Mouse (Mus musculus) forebrain, embryonic 14.5 days (tissue): Measurements from ENCODE around the gene Olfr1106. TPM values are rescaled to one million over a fixed set of nuclear protein-coding genes. Genes with fewer than 3 reads are reported as not detected.

Experiments
- ATAC-seq: fragments of 200-750 bp; cut with Nextera tagmentation; 2 replicates; pipeline ENCODE4 v1.8.0; 2017; ENCODE audit warnings: mild to moderate bottlenecking, moderate library complexity
- DNase-seq: peaks from one replicate; pipeline ENCODE4 v3.0.0-alpha.2; 2015; ENCODE audit warnings: low spot score
- H3K27ac ChIP-seq: fragments of 300-500 bp; sonication (generic); 2 replicates; pipeline ENCODE4 v1.5.1; 2014; ENCODE audit warnings: low read depth, mild to moderate bottlenecking, control low read depth, low read length, moderate library complexity
- H3K27me3 ChIP-seq: fragments of 300-500 bp; sonication (generic); replicated peaks from 2 replicates; pipeline ENCODE4 v1.6.1; 2014; ENCODE audit warnings: low read length, control low read depth, mixed read lengths; ENCODE audit not compliant: control insufficient read depth, insufficient read depth
- H3K36me3 ChIP-seq: fragments of 300-500 bp; sonication (generic); 2 replicates; pipeline ENCODE4 v1.6.1; 2014; ENCODE audit warnings: low read length, control low read depth; ENCODE audit not compliant: control insufficient read depth, insufficient read depth
- H3K4me1 ChIP-seq: fragments of 300-500 bp; sonication (generic); 2 replicates; pipeline ENCODE4 v1.6.1; 2014; ENCODE audit warnings: antibody characterized with exemption, low read length, control low read depth; ENCODE audit not compliant: control insufficient read depth, insufficient read depth
- H3K4me2 ChIP-seq: fragments of 300-500 bp; sonication (generic); 2 replicates; pipeline ENCODE4 v1.6.1; 2014; ENCODE audit warnings: mild to moderate bottlenecking, control low read depth, low read length
- H3K4me3 ChIP-seq: fragments of 300-500 bp; sonication (generic); 2 replicates; pipeline ENCODE4 v1.5.1; 2014; ENCODE audit warnings: low read depth, low read length, control low read depth
- H3K9ac ChIP-seq: fragments of 300-500 bp; sonication (generic); 2 replicates; pipeline ENCODE4 v1.6.1; 2014; ENCODE audit warnings: mild to moderate bottlenecking, low read length, control low read depth, moderate library complexity
- H3K9me3 ChIP-seq: fragments of 300-500 bp; sonication (generic); replicated peaks from 2 replicates; pipeline ENCODE4 v1.6.1; 2016; ENCODE audit warnings: low read length, control low read depth, mixed read lengths; ENCODE audit not compliant: control insufficient read depth
- WGBS: fragments of 180-500 bp; shearing (Covaris S2); extraction: QIAGEN DNeasy Blood & Tissue Kit; methylation state at CpG from one replicate; pipeline ENCODE4 v1.1.7; 2014; 5-methylcytosine and 5-hydroxymethylcytosine counted together
- polyA plus RNA-seq: library from polyadenylated mRNA; unstranded; fragments of >200 nt; fragmentation: Nextera tagmentation; extraction: Ambion mirVana; gene quantifications from 2 replicates; pipeline ENCODE4 v1.2.1, GENCODE M21; 2014

The Olfr1106 gene
- not detected in 2 replicates for polyA plus RNA-seq

DNA sequence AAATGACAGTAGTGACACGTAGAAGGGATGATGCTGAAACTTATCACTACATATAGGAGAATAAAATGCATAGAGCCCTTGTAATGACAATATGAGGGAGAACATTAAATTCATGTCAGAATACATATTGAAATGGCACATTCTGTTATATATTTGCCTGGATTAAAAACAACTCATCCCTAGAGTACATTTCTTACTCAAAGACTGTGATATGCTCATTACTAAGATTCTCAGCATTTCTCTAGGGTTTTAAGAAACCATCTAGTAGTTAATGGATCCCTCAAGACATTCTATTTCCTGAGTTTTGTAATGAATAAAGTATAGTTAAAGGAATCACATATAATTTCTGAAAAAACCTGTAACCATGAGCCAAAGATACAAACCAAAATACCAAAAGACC, at the start of gene Olfr1106:
Gene Olfr1106, minus strand, starts transcription at position 101 of the 400 bp plus-strand sequence.
- no peak within 1 kb of the TSS for H3K4me3 ChIP-seq
- no peaks in the 10 kb centered on the region for H3K27me3 ChIP-seq
- ATAC-seq: no peak
- H3K4me2 ChIP-seq: no peak within 1 kb of the TSS
- no peak within 1 kb of the TSS for H3K9ac ChIP-seq
- no peak within 1 kb of the TSS for H3K27ac ChIP-seq
- 86% methylated on average over 1 of the region's 1 CpGs for WGBS
- no peaks in the 10 kb centered on the region for H3K36me3 ChIP-seq
- DNase-seq: no peak
- no peaks in the 10 kb centered on the region for H3K4me1 ChIP-seq
- no peaks in the 10 kb centered on the region for H3K9me3 ChIP-seq

DNA sequence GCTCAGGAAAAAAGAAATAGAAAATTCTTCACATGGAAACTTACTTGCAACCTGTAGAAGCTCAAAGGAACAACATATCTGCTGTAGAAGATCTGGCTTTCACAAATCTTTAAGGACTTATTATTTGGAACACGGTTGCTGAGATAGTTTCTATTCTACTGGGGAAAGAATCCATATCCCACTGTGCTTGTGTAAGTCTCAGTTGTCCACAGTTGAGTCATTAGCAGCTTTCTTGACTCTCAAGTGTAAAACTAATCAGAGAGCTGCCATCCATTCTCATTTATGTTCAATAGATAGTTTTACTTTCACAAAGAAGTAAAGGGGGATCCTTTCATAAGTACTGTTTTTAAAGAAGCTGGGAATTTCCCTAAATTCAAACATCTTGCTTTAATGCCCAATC, 43.8 kb upstream of the Olfr1106 start, which contains the start of gene Olfr1109:
Gene Olfr1109, minus strand, starts transcription at position 101 of the 400 bp plus-strand sequence.
- Histone ChIP-seq H3K9me3 (no peaks in the 10 kb centered on the region), H3K4me1 (no peaks in the 10 kb centered on the region), H3K27ac (no peak within 1 kb of the TSS), H3K4me2 (no peak within 1 kb of the TSS), H3K36me3 (no peaks in the 10 kb centered on the region), H3K27me3 (no peaks in the 10 kb centered on the region), H3K4me3 (no peak within 1 kb of the TSS), H3K9ac (no peak within 1 kb of the TSS)
- DNase-seq: no peak
- no peak for ATAC-seq
- WGBS: 29% methylated on average over 1 of the region's 1 CpGs

DNA sequence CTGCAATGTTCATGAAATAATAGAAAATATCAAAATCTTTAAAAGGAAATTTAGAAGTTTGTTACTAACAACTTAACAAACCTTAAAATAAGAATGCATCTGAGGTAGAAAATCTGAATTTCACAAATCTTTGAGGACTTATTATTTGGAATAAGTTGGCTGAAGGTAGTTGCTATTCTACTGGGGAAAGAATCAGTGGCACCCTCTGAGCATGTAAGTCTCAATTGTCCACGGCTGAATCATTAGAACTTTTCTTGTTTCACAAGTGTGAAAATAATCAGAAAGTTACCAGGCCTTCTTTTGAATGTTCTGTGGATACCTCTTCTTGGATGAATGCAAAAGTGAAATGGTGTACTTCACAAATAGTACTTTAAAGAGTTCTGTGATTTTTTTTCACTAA, 23.6 kb upstream of the Olfr1106 start, which contains the start of gene Olfr1107:
Gene Olfr1107, minus strand, starts transcription at position 101 of the 400 bp plus-strand sequence.
- WGBS: 82% methylated on average over 1 of the region's 1 CpGs
- no peak for ATAC-seq
- Histone ChIP-seq H3K27ac (no peak within 1 kb of the TSS), H3K4me1 (no peaks in the 10 kb centered on the region), H3K4me2 (no peak within 1 kb of the TSS), H3K36me3 (no peaks in the 10 kb centered on the region), H3K9me3 (no peaks in the 10 kb centered on the region), H3K4me3 (no peak within 1 kb of the TSS), H3K9ac (no peak within 1 kb of the TSS), H3K27me3 (no peaks in the 10 kb centered on the region)
- no peak for DNase-seq

DNA sequence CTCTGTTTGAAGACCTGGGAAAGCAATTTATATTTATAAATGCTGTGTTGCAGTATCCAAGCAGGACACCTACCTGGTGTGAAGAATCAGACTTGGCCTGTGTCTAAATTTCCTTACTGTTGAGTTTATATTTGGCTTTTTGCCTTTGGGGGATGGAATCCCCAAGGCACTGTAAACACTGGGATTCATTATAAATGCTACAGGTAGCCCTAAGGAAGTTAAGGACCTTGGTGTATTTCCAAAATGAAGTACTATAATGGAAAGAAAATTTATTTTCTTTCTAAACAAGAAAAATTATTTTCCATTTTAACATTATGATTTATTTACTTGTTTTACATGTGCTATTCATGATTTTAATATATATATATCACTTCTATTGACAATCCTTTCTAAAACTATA, 15.6 kb downstream of the Olfr1106 start, which contains the start of gene Olfr1105:
Gene Olfr1105, minus strand, starts transcription at position 101 of the 400 bp plus-strand sequence.
- no peak within 1 kb of the TSS for H3K9ac ChIP-seq
- ATAC-seq: no peak

DNA sequence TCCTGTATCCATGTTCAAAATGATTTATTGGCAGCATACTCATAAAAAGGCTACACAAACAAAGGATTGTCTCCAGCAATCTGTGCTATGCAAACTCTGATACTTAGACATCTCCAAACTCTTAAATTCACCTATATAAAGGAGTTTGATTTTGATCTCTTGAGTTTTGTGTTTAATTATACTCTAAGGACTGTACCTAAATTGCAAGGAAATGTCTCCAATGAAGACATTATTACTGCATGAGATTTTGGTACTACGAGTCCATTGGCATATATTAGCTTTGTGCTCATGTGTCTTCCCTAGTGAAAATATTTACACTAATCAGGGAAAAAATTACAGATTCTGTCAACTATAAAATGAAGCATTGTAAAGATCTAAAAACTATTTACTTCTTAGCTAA, 25.1 kb downstream of the Olfr1106 start, which contains the start of gene Olfr1104:
Gene Olfr1104, minus strand, starts transcription at position 101 of the 400 bp plus-strand sequence.
- H3K4me1 ChIP-seq: no peaks in the 10 kb centered on the region
- no peak within 1 kb of the TSS for H3K27ac ChIP-seq
- H3K4me3 ChIP-seq: no peak within 1 kb of the TSS
- ATAC-seq (no peak), DNase-seq (no peak)
- no peaks in the 10 kb centered on the region for H3K9me3 ChIP-seq
- no peak within 1 kb of the TSS for H3K4me2 ChIP-seq
- no peaks in the 10 kb centered on the region for H3K27me3 ChIP-seq
- 92% methylated on average over 1 of the region's 1 CpGs for WGBS
- H3K9ac ChIP-seq: no peak within 1 kb of the TSS
- H3K36me3 ChIP-seq: no peaks in the 10 kb centered on the region

More for the DNA sequence above, 15.6 kb downstream of the Olfr1106 start, which contains the start of gene Olfr1105:
- Histone ChIP-seq H3K4me1 (no peaks in the 10 kb centered on the region), H3K27ac (no peak within 1 kb of the TSS), H3K36me3 (no peaks in the 10 kb centered on the region), H3K27me3 (no peaks in the 10 kb centered on the region), H3K9me3 (no peaks in the 10 kb centered on the region), H3K4me2 (no peak within 1 kb of the TSS), H3K4me3 (no peak within 1 kb of the TSS)
- DNase-seq: no peak

DNA sequence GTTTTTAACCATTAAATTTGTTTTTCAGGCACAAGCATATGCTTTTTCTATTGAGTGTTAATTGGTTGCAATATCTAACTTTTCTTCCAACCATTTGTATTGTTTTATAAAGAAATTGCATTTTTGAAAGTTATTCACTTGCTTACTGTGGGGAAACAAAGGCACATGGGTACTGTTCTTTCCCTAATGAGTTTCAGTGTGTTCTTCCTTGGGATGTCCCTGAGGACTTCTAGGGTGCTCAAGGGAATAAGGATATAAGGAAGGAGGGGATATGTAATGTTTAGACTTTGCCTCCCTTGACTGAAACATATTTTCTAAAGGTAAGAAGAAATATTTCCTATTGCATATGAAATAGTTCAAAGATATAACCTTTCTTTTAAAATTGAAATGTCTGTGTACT, 54.0 kb downstream of the Olfr1106 start, which contains the start of gene Olfr1102:
Gene Olfr1102, plus strand, starts transcription at position 301 of the 400 bp plus-strand sequence.
- H3K4me1 ChIP-seq: no peaks in the 10 kb centered on the region
- H3K36me3 ChIP-seq: no peaks in the 10 kb centered on the region
- no peaks in the 10 kb centered on the region for H3K9me3 ChIP-seq
- H3K9ac ChIP-seq: no peak within 1 kb of the TSS
- no peak for DNase-seq
- H3K4me2 ChIP-seq: no peak within 1 kb of the TSS
- ATAC-seq: no peak
- no peaks in the 10 kb centered on the region for H3K27me3 ChIP-seq
- no peak within 1 kb of the TSS for H3K27ac ChIP-seq
- no peak within 1 kb of the TSS for H3K4me3 ChIP-seq

Other genes starting within 250 kb of the Olfr1106 start
- not detected in 2 replicates for gene Olfr141, start 242.3 kb downstream of the Olfr1106 start, polyA plus RNA-seq
- gene Olfr1094, start 227.6 kb downstream of the Olfr1106 start, polyA plus RNA-seq: not detected in 2 replicates
- gene Olfr1095, start 200.6 kb downstream of the Olfr1106 start, polyA plus RNA-seq: not detected in 2 replicates
- gene Gm13723, start 177.5 kb downstream of the Olfr1106 start, polyA plus RNA-seq: not detected in 2 replicates
- not detected in 2 replicates for gene Olfr1097, start 160.1 kb downstream of the Olfr1106 start, polyA plus RNA-seq
- not detected in 2 replicates for gene Olfr1098, start 127.7 kb downstream of the Olfr1106 start, polyA plus RNA-seq
- gene Olfr1099, start 91.6 kb downstream of the Olfr1106 start, polyA plus RNA-seq: not detected in 2 replicates
- gene Olfr1100, start 72.3 kb downstream of the Olfr1106 start, polyA plus RNA-seq: not detected in 2 replicates
- not detected in 2 replicates for gene Olfr1101, start 61.1 kb downstream of the Olfr1106 start, polyA plus RNA-seq
- gene Olfr1102, start 53.9 kb downstream of the Olfr1106 start, polyA plus RNA-seq: not detected in 2 replicates
- not detected in 2 replicates for gene Olfr1104, start 25.2 kb downstream of the Olfr1106 start, polyA plus RNA-seq
- not detected in 2 replicates for gene Olfr1105, start 15.7 kb downstream of the Olfr1106 start, polyA plus RNA-seq
- gene Olfr1107, start 23.5 kb upstream of the Olfr1106 start, polyA plus RNA-seq: not detected in 2 replicates
- gene Olfr1109, start 43.7 kb upstream of the Olfr1106 start, polyA plus RNA-seq: not detected in 2 replicates
- gene Olfr259, start 62.3 kb upstream of the Olfr1106 start, polyA plus RNA-seq: not detected in 2 replicates
- not detected in 2 replicates for gene Olfr1110, start 88.0 kb upstream of the Olfr1106 start, polyA plus RNA-seq
- not detected in 2 replicates for gene Olfr1111, start 100.4 kb upstream of the Olfr1106 start, polyA plus RNA-seq
- gene Olfr1112, start 135.5 kb upstream of the Olfr1106 start, polyA plus RNA-seq: not detected in 2 replicates
- gene Olfr1113, start 156.7 kb upstream of the Olfr1106 start, polyA plus RNA-seq: not detected in 2 replicates
- gene Olfr1115, start 195.7 kb upstream of the Olfr1106 start, polyA plus RNA-seq: not detected in 2 replicates
- gene Olfr1116, start 215.3 kb upstream of the Olfr1106 start, polyA plus RNA-seq: not detected in 2 replicates